Mouse (Mus musculus): ENCODE measurements around the gene 3110021N24Rik. TPM values are rescaled to one million over a fixed set of nuclear protein-coding genes. Genes with fewer than 3 reads are reported as not detected.
"Not testable (repeated sequence)": the region's sequence is repeated elsewhere in the genome, so short reads cannot be mapped to it uniquely, and the experiment has no call there.

Gene 3110021N24Rik
- polyA plus RNA-seq (2015; fragmentation: Nextera tagmentation; extraction: Ambion mirVana): 1.5 and 2.5 TPM in 2 replicates

DNA sequence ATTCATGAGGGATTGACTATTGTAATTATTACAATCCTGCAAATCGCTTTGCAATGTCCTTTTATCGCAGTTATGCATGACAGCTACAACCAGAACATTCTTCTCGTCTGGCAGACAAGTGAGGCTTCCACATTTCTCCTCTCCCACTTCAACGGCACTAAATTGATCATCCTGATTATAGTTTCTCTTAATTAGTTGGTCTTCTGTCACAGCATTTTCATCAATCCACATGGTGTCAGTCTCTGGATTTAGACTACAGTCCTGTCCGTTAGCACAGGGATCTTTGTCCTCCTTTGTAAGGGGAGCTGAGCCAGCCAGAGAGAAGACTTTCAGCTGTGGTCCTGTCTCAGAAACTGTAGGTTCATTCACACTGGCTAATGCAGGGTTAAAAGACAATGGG, at the start of gene 3110021N24Rik:
Gene 3110021N24Rik (plus strand): TSS at position 301 of the 400 bp plus-strand sequence.
- Histone ChIP-seq H3K27ac (replicated peaks) (no peak within 1 kb of the TSS), H3K4me3 (replicated peaks) (no peak within 1 kb of the TSS), H3K4me1 (no peaks in the 10 kb centered on the region), H3K27me3 (no peaks in the 10 kb centered on the region), H3K9ac (no peak within 1 kb of the TSS), H3K4me2 (replicated peaks) (no peak within 1 kb of the TSS), H3K36me3 (peaks cover 18% of the 10 kb centered on the region; the same call in 1 of the 2 replicates), H3K9me3 (replicated peaks) (no peaks in the 10 kb centered on the region)
- 82% methylated on average over 5 of the region's 5 CpGs for WGBS
- no peak for ATAC-seq (ENCODE audit: insufficient number of reproducible peaks, low FRiP score, low TSS enrichment, low read depth)

- Histone ChIP-seq H3K9me3 (replicated peaks) (no peaks in the 10 kb centered on the region), H3K4me3 (replicated peaks) (no peak overlapping the region), H3K9ac (no peak overlapping the region), H3K27me3 (no peaks in the 10 kb centered on the region), H3K36me3 (peaks cover 32% of the 10 kb centered on the region), H3K4me2 (replicated peaks) (no peak overlapping the region), H3K4me1 (no peaks in the 10 kb centered on the region), H3K27ac (replicated peaks) (no peak overlapping the region)
- no peak for ATAC-seq (ENCODE audit: insufficient number of reproducible peaks, low FRiP score, low TSS enrichment, low read depth)
- 51% methylated on average over 3 of the region's 3 CpGs for WGBS
Measured at GRCm38 (mm10) chr4:108686156-108686555, 33.3 kb upstream of the 3110021N24Rik start.

DNA sequence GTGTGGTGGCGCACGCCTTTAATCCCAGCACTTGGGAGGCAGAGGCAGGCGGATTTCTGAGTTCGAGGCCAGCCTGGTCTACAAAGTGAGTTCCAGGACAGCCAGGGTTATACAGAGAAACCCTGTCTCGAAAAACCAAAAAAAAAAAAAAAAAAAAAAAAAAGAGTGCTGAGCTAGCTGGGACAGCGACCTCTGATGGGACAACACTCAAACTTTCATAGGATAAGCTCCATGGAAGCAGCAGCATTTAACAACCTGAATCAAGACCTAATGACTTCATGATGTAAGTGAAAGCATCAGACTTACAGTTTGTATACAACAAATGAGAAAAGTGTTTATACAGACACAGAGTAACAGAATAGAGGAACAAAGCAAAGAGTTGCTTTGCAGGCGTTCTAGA, 32.4 kb upstream of the 3110021N24Rik start:
- H3K36me3 ChIP-seq: peaks cover 30% of the 10 kb centered on the region
- not testable (repeated sequence) for H3K27me3 ChIP-seq; H3K4me1 ChIP-seq; H3K4me3 ChIP-seq (replicated peaks); H3K9me3 ChIP-seq (replicated peaks); H3K4me2 ChIP-seq (replicated peaks); H3K27ac ChIP-seq (replicated peaks); H3K9ac ChIP-seq; ATAC-seq (ENCODE audit: insufficient number of reproducible peaks, low FRiP score, low TSS enrichment, low read depth)
- 91% methylated on average over 6 of the region's 7 CpGs for WGBS

GRCm38 (mm10) chr4:108690479-108690878, 29.0 kb upstream of the 3110021N24Rik start:
- Histone ChIP-seq H3K4me1 (no peaks in the 10 kb centered on the region), H3K4me3 (replicated peaks) (no peak overlapping the region), H3K36me3 (peaks cover 30% of the 10 kb centered on the region), H3K9ac (no peak overlapping the region), H3K4me2 (replicated peaks) (no peak overlapping the region), H3K27me3 (no peaks in the 10 kb centered on the region), H3K27ac (replicated peaks) (no peak overlapping the region), H3K9me3 (replicated peaks) (no peaks in the 10 kb centered on the region)
- WGBS: 91% methylated on average over 3 of the region's 3 CpGs
- no peak for ATAC-seq (ENCODE audit: insufficient number of reproducible peaks, low FRiP score, low TSS enrichment, low read depth)

DNA sequence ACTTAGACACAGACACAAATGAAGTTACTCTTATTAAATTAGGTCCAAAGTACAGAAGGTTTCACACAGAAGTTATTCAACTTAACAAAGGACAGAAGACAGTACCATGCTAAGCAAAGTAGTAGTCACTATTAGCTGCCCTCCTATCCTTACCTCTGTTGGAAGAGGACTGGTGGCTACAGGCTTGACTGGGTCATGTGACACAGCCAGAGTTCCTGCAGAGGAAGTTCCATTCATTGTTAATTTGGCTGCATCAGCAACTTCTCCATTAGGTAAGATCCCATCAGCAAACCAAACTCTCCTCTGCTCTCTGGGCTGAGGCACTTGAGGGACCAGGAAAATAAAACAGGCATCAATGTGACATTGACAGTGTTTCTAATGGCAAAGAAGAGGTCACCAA, 28.0 kb upstream of the 3110021N24Rik start:
- Histone ChIP-seq H3K36me3 (peaks cover 26% of the 10 kb centered on the region), H3K27ac (replicated peaks) (no peak overlapping the region)
- no peak for ATAC-seq (ENCODE audit: insufficient number of reproducible peaks, low FRiP score, low TSS enrichment, low read depth)

DNA sequence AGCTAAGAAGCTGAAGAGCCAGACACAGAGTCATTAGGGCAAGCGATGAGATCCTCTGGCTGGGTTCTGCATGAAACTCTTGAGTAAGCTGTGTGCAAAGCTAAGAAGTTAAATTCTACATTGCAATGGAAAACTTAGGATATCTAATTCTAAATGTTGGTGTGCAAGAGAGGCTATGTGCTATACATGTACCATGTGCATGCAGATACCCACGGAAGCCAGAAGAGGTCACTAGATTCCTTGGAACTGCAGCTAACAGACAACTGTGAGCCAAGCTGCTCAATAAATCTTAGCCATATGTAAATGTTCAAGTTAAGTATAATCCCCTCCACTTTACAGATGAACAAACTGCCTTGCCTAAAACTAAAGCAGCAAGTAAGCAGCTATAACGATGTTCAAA, 22.5 kb upstream of the 3110021N24Rik start:
- no peaks in the 10 kb centered on the region for H3K27me3 ChIP-seq
- no peak overlapping the region for H3K4me3 ChIP-seq (replicated peaks)
- no peak overlapping the region for H3K27ac ChIP-seq (replicated peaks)
- H3K4me1 ChIP-seq: no peaks in the 10 kb centered on the region
- H3K36me3 ChIP-seq: no peaks in the 10 kb centered on the region; the same call in 1 of the 2 replicates
- no peak overlapping the region for H3K9ac ChIP-seq
- no peaks in the 10 kb centered on the region for H3K9me3 ChIP-seq (replicated peaks)
- no peak for ATAC-seq (ENCODE audit: insufficient number of reproducible peaks, low FRiP score, low TSS enrichment, low read depth)
- 50% methylated on average over 3 of the region's 3 CpGs for WGBS
- no peak overlapping the region for H3K4me2 ChIP-seq (replicated peaks)

More for the DNA sequence above, 28.0 kb upstream of the 3110021N24Rik start:
- Histone ChIP-seq H3K4me2 (replicated peaks) (no peak overlapping the region), H3K9me3 (replicated peaks) (no peaks in the 10 kb centered on the region), H3K27me3 (no peaks in the 10 kb centered on the region), H3K4me3 (replicated peaks) (no peak overlapping the region), H3K9ac (no peak overlapping the region), H3K4me1 (no peaks in the 10 kb centered on the region)

DNA sequence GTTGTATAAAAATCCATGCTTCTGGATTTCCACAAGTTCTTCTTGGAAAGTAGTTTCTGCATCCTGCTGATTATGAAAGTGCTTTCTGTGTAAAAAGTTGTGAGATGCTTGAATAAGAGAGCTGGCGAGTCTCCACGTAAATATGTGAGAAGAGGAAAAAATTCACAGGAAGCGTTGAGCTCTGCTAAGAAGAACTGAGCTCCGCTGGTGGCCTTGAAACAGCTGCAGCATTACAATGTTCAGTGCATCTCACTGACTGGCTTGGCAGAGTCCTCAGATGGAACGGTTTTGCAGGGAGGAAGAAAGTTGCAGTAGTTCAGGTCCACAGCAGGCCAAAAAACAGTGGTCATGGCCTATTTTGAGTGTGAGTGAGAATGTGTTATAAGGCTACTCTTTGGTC, 11.2 kb upstream of the 3110021N24Rik start:
- H3K27me3 ChIP-seq: no peaks in the 10 kb centered on the region
- no peak overlapping the region for H3K27ac ChIP-seq (replicated peaks)
- no peaks in the 10 kb centered on the region for H3K9me3 ChIP-seq (replicated peaks)
- no peak overlapping the region for H3K9ac ChIP-seq
- H3K4me3 ChIP-seq (replicated peaks): no peak overlapping the region
- no peaks in the 10 kb centered on the region for H3K4me1 ChIP-seq
- peaks cover 6% of the 10 kb centered on the region; the same call in 1 of the 2 replicates for H3K36me3 ChIP-seq
- H3K4me2 ChIP-seq (replicated peaks): no peak overlapping the region
- no peak for ATAC-seq (ENCODE audit: insufficient number of reproducible peaks, low FRiP score, low TSS enrichment, low read depth)
- 61% methylated on average over 5 of the region's 5 CpGs for WGBS

- Histone ChIP-seq H3K4me1 (no peaks in the 10 kb centered on the region), H3K36me3 (peaks cover 23% of the 10 kb centered on the region; the same call in 1 of the 2 replicates), H3K9ac (no peak overlapping the region), H3K4me2 (replicated peaks) (no peak overlapping the region), H3K27ac (replicated peaks) (no peak overlapping the region), H3K9me3 (replicated peaks) (no peaks in the 10 kb centered on the region), H3K4me3 (replicated peaks) (no peak overlapping the region), H3K27me3 (no peaks in the 10 kb centered on the region)
- ATAC-seq (ENCODE audit: insufficient number of reproducible peaks, low FRiP score, low TSS enrichment, low read depth): no peak
- 79% methylated on average over 3 of the region's 3 CpGs for WGBS
Measured at GRCm38 (mm10) chr4:108721245-108721784, 1.9 kb downstream of the 3110021N24Rik start.

DNA sequence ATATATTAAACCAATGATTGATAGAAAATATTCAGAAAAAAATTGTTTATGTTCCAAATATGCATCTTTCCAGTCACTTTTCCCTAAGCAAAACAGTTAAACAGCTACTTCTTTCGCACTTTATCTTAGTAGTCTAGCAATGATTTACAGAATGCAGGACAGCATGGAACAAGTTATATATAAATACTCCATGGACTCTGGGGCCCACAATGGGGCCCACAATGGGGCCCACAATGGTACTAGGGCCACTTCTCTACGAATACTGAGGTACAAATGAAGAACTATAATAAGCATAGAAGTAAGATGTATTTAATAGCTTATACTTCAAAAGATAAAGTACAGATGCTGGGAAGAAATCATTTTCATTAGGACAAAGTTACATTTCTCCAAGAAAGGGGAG, 4.7 kb downstream of the 3110021N24Rik start:
- no peak for ATAC-seq (ENCODE audit: insufficient number of reproducible peaks, low FRiP score, low TSS enrichment, low read depth)
- WGBS: 94% methylated on average over 2 of the region's 2 CpGs

GRCm38 (mm10) chr4:108730450-108730849, 11.0 kb downstream of the 3110021N24Rik start:
- Histone ChIP-seq H3K4me2 (replicated peaks) (no peak overlapping the region), H3K27ac (replicated peaks) (no peak overlapping the region), H3K4me3 (replicated peaks) (no peak overlapping the region), H3K4me1 (no peaks in the 10 kb centered on the region), H3K9ac (no peak overlapping the region), H3K27me3 (no peaks in the 10 kb centered on the region), H3K36me3 (peaks cover 2% of the 10 kb centered on the region; the same call in 1 of the 2 replicates), H3K9me3 (replicated peaks) (no peaks in the 10 kb centered on the region)
- ATAC-seq (ENCODE audit: insufficient number of reproducible peaks, low FRiP score, low TSS enrichment, low read depth): no peak
- 79% methylated on average over 1 of the region's 1 CpGs for WGBS

More for the DNA sequence above, 4.7 kb downstream of the 3110021N24Rik start:
- Histone ChIP-seq H3K9ac (no peak overlapping the region), H3K4me1 (no peaks in the 10 kb centered on the region), H3K27ac (replicated peaks) (no peak overlapping the region), H3K27me3 (no peaks in the 10 kb centered on the region), H3K4me2 (replicated peaks) (no peak overlapping the region), H3K9me3 (replicated peaks) (no peaks in the 10 kb centered on the region), H3K36me3 (peaks cover 15% of the 10 kb centered on the region; the same call in 1 of the 2 replicates), H3K4me3 (replicated peaks) (no peak overlapping the region)

DNA sequence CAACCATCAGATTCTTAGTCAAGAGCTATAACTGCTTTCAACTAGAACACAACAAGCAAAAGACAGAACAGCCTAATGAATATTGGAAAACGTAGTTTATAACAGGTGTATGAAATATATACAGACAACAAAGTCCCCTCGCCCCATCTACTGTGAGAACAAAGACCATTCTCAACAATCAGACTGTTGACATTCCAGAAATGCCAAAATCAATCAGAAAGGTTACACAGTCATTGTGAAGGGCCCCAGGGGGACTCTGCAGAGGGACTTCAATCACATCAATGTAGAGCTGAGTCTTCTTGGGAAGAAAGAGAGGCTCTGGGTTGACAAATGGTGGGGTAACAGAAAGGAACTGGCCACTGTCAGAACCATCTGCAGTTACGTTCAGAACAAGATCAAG, 12.1 kb downstream of the 3110021N24Rik start:
- Histone ChIP-seq H3K4me1 (no peaks in the 10 kb centered on the region), H3K27ac (replicated peaks) (no peak overlapping the region), H3K4me3 (replicated peaks) (no peak overlapping the region), H3K9me3 (replicated peaks) (no peaks in the 10 kb centered on the region), H3K9ac (no peak overlapping the region), H3K36me3 (no peaks in the 10 kb centered on the region; the same call in 1 of the 2 replicates), H3K27me3 (no peaks in the 10 kb centered on the region), H3K4me2 (replicated peaks) (no peak overlapping the region)
- no peak for ATAC-seq (ENCODE audit: insufficient number of reproducible peaks, low FRiP score, low TSS enrichment, low read depth)
- 54% methylated on average over 3 of the region's 3 CpGs for WGBS

All from embryonic facial prominence, embryonic 15.5 days (tissue).